Mouse (Mus musculus): ENCODE data around the gene Hcrtr1. TPM values are rescaled to one million over a fixed set of nuclear protein-coding genes. Genes with fewer than 3 reads are reported as not detected.

Gene Hcrtr1
- polyA plus RNA-seq, 1 experiment from 2014 or later: not detected

DNA sequence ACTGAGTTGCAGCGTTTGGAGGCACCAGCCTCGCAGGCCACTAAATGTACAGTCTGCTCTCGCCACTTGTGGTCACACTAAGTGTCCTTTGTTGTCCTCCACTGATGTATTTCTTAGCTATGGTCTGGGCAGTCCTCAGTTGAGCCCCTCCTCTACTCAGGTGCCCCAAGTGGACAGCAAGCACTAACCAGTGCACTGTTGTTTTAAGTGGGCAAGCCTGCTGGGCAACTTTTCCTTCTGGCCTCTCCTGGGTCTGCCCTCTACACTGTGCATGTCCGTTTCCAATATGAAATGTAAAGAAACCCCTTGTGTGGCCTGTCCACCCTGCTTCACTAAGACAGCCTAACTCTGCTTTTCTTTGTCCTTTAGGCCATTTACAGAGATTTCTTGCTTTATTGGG lies 15.0 kb downstream of the Hcrtr1 start:
- WGBS: 92% methylated on average over 4 of the region's 4 CpGs
- Histone ChIP-seq H3K9ac (ENCODE audit: low read length) (no peak overlapping the region), H3K4me2 (ENCODE audit: low read depth, severe bottlenecking) (no peak overlapping the region), H3K27me3 (ENCODE audit: control insufficient read depth, insufficient read depth, low read length) (no peaks in the 10 kb centered on the region), H3K9me3 (ENCODE audit: control insufficient read depth, low read length) (no peaks in the 10 kb centered on the region), H3K4me1 (ENCODE audit: control insufficient read depth, insufficient read depth, low read length) (0 out of 2 replicates have a peak, but pooled peaks cover 5% of the 10 kb centered on the region), H3K27ac (replicated peaks; ENCODE audit: low read depth, low read length) (no peak overlapping the region), H3K36me3 (ENCODE audit: control insufficient read depth, insufficient read depth, low read length) (peaks cover 17% of the 10 kb centered on the region), H3K4me3 (ENCODE audit: low read depth, low read length) (no peak overlapping the region)
- DNase-seq (ENCODE audit: low spot score) (no peak), ATAC-seq (ENCODE audit: insufficient number of reproducible peaks, low FRiP score, low TSS enrichment, low read depth) (no peak)

DNA sequence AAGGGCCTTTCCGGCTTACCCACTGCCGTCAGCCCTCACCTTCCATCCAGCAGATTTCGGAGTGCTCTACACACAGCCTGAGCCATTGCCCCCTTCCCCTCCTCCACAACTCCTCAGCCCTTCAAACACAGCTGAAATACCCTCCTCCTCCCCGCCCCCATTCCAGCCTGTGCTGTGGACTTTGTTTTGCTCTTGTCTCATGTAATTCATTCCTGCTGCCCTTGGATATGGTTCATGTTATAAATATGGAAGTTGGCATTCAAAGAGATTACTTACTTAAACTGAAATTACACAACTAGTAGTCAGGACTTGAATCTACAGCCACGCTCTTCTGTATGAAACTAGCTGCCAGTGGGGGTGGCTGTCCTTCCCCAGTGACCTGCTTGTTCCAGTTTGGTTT lies 16.1 kb downstream of the Hcrtr1 start:
- H3K9ac ChIP-seq (ENCODE audit: low read length): no peak overlapping the region
- DNase-seq (ENCODE audit: low spot score) (no peak), ATAC-seq (ENCODE audit: insufficient number of reproducible peaks, low FRiP score, low TSS enrichment, low read depth) (no peak)
- H3K4me2 ChIP-seq (ENCODE audit: low read depth, severe bottlenecking): no peak overlapping the region
- 0 out of 2 replicates have a peak, but pooled peaks cover 5% of the 10 kb centered on the region for H3K4me1 ChIP-seq (ENCODE audit: control insufficient read depth, insufficient read depth, low read length)
- no peaks in the 10 kb centered on the region for H3K9me3 ChIP-seq (ENCODE audit: control insufficient read depth, low read length)
- no peak overlapping the region for H3K27ac ChIP-seq (replicated peaks; ENCODE audit: low read depth, low read length)
- peaks cover 17% of the 10 kb centered on the region for H3K36me3 ChIP-seq (ENCODE audit: control insufficient read depth, insufficient read depth, low read length)
- 91% methylated on average over 5 of the region's 5 CpGs for WGBS
- H3K4me3 ChIP-seq (ENCODE audit: low read depth, low read length): no peak overlapping the region
- H3K27me3 ChIP-seq (ENCODE audit: control insufficient read depth, insufficient read depth, low read length): no peaks in the 10 kb centered on the region

DNA sequence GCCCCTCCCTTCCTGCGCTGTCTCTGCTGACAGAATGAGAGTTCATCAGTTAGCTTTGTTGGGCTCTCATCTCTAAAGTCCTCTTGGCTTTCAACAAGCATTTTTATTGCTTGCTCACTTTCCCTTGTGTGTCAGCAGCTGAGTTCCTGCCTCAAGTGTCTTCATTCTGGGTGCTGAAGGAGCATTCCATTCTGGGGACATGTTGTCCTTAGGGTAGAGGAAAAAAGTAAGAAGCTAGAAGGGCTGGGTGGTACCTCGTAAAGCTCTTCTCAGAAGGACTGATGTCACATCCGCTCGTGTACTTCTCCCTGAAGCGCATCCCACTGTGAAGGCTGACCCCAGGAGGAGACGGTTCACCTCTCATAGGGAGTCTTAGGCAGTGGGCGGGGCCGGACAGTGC lies 17.6 kb downstream of the Hcrtr1 start:
- DNase-seq (ENCODE audit: low spot score) (no peak), ATAC-seq (ENCODE audit: insufficient number of reproducible peaks, low FRiP score, low TSS enrichment, low read depth) (no peak)
- no peaks in the 10 kb centered on the region for H3K27me3 ChIP-seq (ENCODE audit: control insufficient read depth, insufficient read depth, low read length)
- peaks cover 14% of the 10 kb centered on the region for H3K36me3 ChIP-seq (ENCODE audit: control insufficient read depth, insufficient read depth, low read length)
- H3K9me3 ChIP-seq (ENCODE audit: control insufficient read depth, low read length): no peaks in the 10 kb centered on the region
- H3K4me1 ChIP-seq (ENCODE audit: control insufficient read depth, insufficient read depth, low read length): 0 out of 2 replicates have a peak, but pooled peaks cover 5% of the 10 kb centered on the region
- WGBS: 77% methylated on average over 8 of the region's 8 CpGs
- no peak overlapping the region for H3K9ac ChIP-seq (ENCODE audit: low read length)
- no peak overlapping the region for H3K4me3 ChIP-seq (ENCODE audit: low read depth, low read length)
- no peak overlapping the region for H3K27ac ChIP-seq (replicated peaks; ENCODE audit: low read depth, low read length)
- no peak overlapping the region for H3K4me2 ChIP-seq (ENCODE audit: low read depth, severe bottlenecking)

DNA sequence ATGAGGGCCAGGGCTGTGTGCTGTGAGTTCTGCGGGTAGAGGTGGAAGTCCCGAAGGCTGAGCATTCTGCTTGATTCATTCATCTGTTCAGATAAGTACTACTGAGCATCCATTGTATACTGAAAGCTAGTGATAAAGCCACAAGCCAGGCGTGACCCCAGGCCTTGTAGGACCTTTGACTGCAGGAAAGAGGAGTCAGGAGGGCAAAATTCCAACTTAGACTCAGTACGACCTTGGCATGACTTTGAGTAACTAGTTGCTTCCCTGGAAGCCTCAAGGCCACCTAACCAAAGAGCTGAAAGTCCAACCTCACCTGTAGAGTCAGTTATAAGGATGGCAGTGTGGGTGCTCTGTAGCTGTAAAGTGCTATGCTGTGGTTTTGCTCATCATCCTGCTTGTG lies 18.4 kb downstream of the Hcrtr1 start:
- Histone ChIP-seq H3K4me3 (ENCODE audit: low read depth, low read length) (no peak overlapping the region), H3K4me1 (ENCODE audit: control insufficient read depth, insufficient read depth, low read length) (0 out of 2 replicates have a peak, but pooled peaks cover under 1% of the 10 kb centered on the region), H3K27ac (replicated peaks; ENCODE audit: low read depth, low read length) (no peak overlapping the region), H3K9ac (ENCODE audit: low read length) (no peak overlapping the region), H3K4me2 (ENCODE audit: low read depth, severe bottlenecking) (no peak overlapping the region), H3K27me3 (ENCODE audit: control insufficient read depth, insufficient read depth, low read length) (no peaks in the 10 kb centered on the region), H3K36me3 (ENCODE audit: control insufficient read depth, insufficient read depth, low read length) (peaks cover 14% of the 10 kb centered on the region), H3K9me3 (ENCODE audit: control insufficient read depth, low read length) (no peaks in the 10 kb centered on the region)
- DNase-seq (ENCODE audit: low spot score) (no peak), ATAC-seq (ENCODE audit: insufficient number of reproducible peaks, low FRiP score, low TSS enrichment, low read depth) (no peak)
- 94% methylated on average over 4 of the region's 4 CpGs for whole genome bisulfite sequencing

DNA sequence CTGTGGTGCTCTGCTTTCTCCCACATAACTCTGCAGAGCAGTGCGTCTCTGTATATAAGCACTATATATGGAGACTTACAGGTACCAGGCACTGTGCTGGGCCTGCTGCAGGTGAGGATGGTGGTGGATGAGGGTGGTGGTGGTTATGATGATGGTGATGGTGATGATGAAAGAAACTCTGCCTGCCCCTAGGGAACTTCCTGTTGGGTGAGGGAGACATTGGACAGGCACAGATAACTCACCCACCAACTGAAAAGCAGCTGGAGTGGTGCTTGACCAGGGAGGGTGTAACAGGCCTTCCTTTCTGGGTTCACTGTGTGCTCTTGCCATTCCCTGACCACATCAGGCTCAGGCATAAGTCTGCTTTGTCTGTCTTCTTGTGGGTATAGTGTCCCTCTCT lies 26.4 kb downstream of the Hcrtr1 start:
- no peaks in the 10 kb centered on the region for H3K9me3 ChIP-seq (ENCODE audit: control insufficient read depth, low read length)
- peaks cover 4% of the 10 kb centered on the region for H3K4me1 ChIP-seq (ENCODE audit: control insufficient read depth, insufficient read depth, low read length)
- H3K27me3 ChIP-seq (ENCODE audit: control insufficient read depth, insufficient read depth, low read length): no peaks in the 10 kb centered on the region
- H3K9ac ChIP-seq (ENCODE audit: low read length): no peak overlapping the region
- H3K4me3 ChIP-seq (ENCODE audit: low read depth, low read length): no peak overlapping the region
- DNase-seq (ENCODE audit: low spot score) (no peak), ATAC-seq (ENCODE audit: insufficient number of reproducible peaks, low FRiP score, low TSS enrichment, low read depth) (no peak)
- H3K4me2 ChIP-seq (ENCODE audit: low read depth, severe bottlenecking): no peak overlapping the region
- H3K27ac ChIP-seq (replicated peaks; ENCODE audit: low read depth, low read length): no peak overlapping the region
- H3K36me3 ChIP-seq (ENCODE audit: control insufficient read depth, insufficient read depth, low read length): no peaks in the 10 kb centered on the region
- 97% methylated on average over 1 of the region's 1 CpGs for WGBS

DNA sequence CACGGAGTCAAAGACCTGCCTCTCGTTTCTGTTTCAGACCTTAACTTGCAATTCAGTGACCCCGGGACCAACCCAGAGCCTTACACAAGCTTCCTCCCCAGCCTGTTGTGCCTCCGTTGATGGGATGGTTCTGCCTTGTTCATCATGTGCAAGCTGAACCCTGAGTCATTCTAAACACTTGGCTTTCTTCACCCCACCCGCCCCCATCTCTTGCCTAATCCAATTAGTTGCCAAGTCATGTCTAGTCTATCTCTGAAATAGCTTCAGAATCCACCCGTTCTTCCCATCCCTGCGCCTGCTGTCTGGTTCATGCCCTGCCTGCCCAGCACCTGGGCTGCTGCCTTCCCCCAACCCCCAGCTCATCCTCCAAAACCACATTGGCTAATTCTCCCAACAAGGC lies 26.9 kb downstream of the Hcrtr1 start:
- ATAC-seq (ENCODE audit: insufficient number of reproducible peaks, low FRiP score, low TSS enrichment, low read depth) (no peak), DNase-seq (ENCODE audit: low spot score) (no peak)
- Histone ChIP-seq H3K4me2 (ENCODE audit: low read depth, severe bottlenecking) (no peak overlapping the region), H3K36me3 (ENCODE audit: control insufficient read depth, insufficient read depth, low read length) (no peaks in the 10 kb centered on the region), H3K9me3 (ENCODE audit: control insufficient read depth, low read length) (no peaks in the 10 kb centered on the region), H3K9ac (ENCODE audit: low read length) (no peak overlapping the region), H3K4me1 (ENCODE audit: control insufficient read depth, insufficient read depth, low read length) (peaks cover 4% of the 10 kb centered on the region), H3K27me3 (ENCODE audit: control insufficient read depth, insufficient read depth, low read length) (no peaks in the 10 kb centered on the region), H3K27ac (replicated peaks; ENCODE audit: low read depth, low read length) (no peak overlapping the region), H3K4me3 (ENCODE audit: low read depth, low read length) (no peak overlapping the region)
- WGBS: 83% methylated on average over 7 of the region's 7 CpGs

DNA sequence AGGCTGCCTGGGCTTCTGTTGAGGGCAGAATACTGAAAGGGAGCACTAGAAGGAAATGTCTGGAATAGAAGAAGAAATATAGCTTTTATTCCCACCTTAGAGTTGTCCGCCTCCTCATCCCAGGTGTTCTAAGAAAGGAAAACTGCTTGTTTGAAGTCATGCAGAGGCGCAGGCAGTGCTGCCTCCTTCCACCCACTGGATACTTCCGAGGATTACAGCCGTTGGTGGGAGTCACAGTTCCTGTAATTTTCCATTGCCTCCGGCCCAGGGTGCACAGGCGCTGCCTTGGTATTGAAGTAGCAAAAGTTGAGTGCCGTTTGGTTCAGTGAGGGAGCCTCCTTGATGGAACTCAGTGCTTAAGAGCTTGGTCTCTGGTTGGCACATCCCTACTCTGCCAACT lies 29.1 kb downstream of the Hcrtr1 start:
- no peak overlapping the region for H3K4me3 ChIP-seq (ENCODE audit: low read depth, low read length)
- no peaks in the 10 kb centered on the region for H3K36me3 ChIP-seq (ENCODE audit: control insufficient read depth, insufficient read depth, low read length)
- H3K4me2 ChIP-seq (ENCODE audit: low read depth, severe bottlenecking): no peak overlapping the region
- H3K27me3 ChIP-seq (ENCODE audit: control insufficient read depth, insufficient read depth, low read length): no peaks in the 10 kb centered on the region
- WGBS: 88% methylated on average over 7 of the region's 7 CpGs
- DNase-seq (ENCODE audit: low spot score) (no peak), ATAC-seq (ENCODE audit: insufficient number of reproducible peaks, low FRiP score, low TSS enrichment, low read depth) (no peak)
- H3K9ac ChIP-seq (ENCODE audit: low read length): no peak overlapping the region
- no peaks in the 10 kb centered on the region for H3K9me3 ChIP-seq (ENCODE audit: control insufficient read depth, low read length)
- no peak overlapping the region for H3K27ac ChIP-seq (replicated peaks; ENCODE audit: low read depth, low read length)
- H3K4me1 ChIP-seq (ENCODE audit: control insufficient read depth, insufficient read depth, low read length): peaks cover 4% of the 10 kb centered on the region

DNA sequence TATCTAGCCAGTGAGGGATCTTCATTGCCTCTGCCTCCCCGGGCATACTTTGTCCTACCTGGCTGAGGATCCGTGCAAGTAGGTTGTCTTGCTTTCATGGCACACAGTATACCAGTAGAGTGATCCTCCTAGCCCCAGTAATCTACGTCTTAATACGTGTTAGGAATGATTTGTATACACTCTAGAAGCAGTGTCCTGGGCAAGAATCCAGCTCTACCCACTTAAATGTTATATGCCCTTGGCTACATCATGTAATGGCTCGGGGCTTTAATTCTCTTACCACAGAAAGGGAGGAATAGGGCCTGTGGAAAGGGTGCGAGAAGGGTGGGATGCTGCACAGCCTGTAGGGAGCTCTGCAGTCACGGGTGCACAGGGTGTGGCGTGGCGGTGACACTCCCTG lies 29.5 kb downstream of the Hcrtr1 start:
- WGBS: 93% methylated on average over 9 of the region's 9 CpGs
- DNase-seq (ENCODE audit: low spot score) (no peak), ATAC-seq (ENCODE audit: insufficient number of reproducible peaks, low FRiP score, low TSS enrichment, low read depth) (no peak)

DNA sequence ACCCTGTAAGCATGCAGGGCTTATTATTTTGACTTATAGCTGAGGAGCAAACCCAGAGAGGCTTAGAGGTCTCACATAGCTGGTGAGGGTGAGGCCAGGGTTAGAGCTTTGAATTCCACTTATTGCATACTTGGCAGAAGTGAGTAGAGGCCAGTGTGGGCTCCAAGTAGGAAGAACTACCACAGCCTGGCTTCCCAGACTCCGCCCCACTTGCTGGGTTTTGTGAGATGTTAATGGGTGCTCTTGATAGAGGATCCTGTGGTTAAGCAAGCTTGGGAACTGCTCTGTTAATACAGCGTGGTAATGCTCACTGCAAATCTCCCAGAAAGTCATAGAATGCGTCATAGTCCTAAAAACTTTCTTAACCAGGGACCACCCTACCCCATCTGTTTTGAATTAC lies 30.2 kb downstream of the Hcrtr1 start:
- Histone ChIP-seq H3K27ac (replicated peaks; ENCODE audit: low read depth, low read length) (no peak overlapping the region), H3K9me3 (ENCODE audit: control insufficient read depth, low read length) (no peaks in the 10 kb centered on the region), H3K27me3 (ENCODE audit: control insufficient read depth, insufficient read depth, low read length) (no peaks in the 10 kb centered on the region), H3K9ac (ENCODE audit: low read length) (no peak overlapping the region), H3K4me3 (ENCODE audit: low read depth, low read length) (no peak overlapping the region), H3K4me2 (ENCODE audit: low read depth, severe bottlenecking) (no peak overlapping the region), H3K36me3 (ENCODE audit: control insufficient read depth, insufficient read depth, low read length) (no peaks in the 10 kb centered on the region), H3K4me1 (ENCODE audit: control insufficient read depth, insufficient read depth, low read length) (peaks cover 4% of the 10 kb centered on the region)
- DNase-seq (ENCODE audit: low spot score) (no peak), ATAC-seq (ENCODE audit: insufficient number of reproducible peaks, low FRiP score, low TSS enrichment, low read depth) (no peak)
- WGBS: 67% methylated on average over 3 of the region's 3 CpGs

More for the DNA sequence above, 29.5 kb downstream of the Hcrtr1 start:
- H3K27me3 ChIP-seq (ENCODE audit: control insufficient read depth, insufficient read depth, low read length): no peaks in the 10 kb centered on the region
- H3K4me3 ChIP-seq (ENCODE audit: low read depth, low read length): no peak overlapping the region
- no peaks in the 10 kb centered on the region for H3K36me3 ChIP-seq (ENCODE audit: control insufficient read depth, insufficient read depth, low read length)
- no peak overlapping the region for H3K27ac ChIP-seq (replicated peaks; ENCODE audit: low read depth, low read length)
- no peaks in the 10 kb centered on the region for H3K9me3 ChIP-seq (ENCODE audit: control insufficient read depth, low read length)
- H3K4me1 ChIP-seq (ENCODE audit: control insufficient read depth, insufficient read depth, low read length): peaks cover 4% of the 10 kb centered on the region
- no peak overlapping the region for H3K4me2 ChIP-seq (ENCODE audit: low read depth, severe bottlenecking)
- H3K9ac ChIP-seq (ENCODE audit: low read length): no peak overlapping the region
